Mouse (Mus musculus) adrenal gland, adult 18-20 months (tissue): ENCODE data around the gene Exoc6. TPM values are rescaled to one million over a fixed set of nuclear protein-coding genes. Genes with fewer than 3 reads are reported as not detected.
A peak's percentile ranks its signal among the peaks of the same experiment; 100 is the strongest.
"Not testable (repeated sequence)": the region's sequence is repeated elsewhere in the genome, so short reads cannot be mapped to it uniquely, and the experiment has no call there.

Source experiments
- DNase-seq, 2 experiments: peaks; one replicate each; pipeline ENCODE4 v3.0.0; 2021 to 2022; ENCODE audit warnings: low spot score in 2 of 2
- long read RNA-seq, 2 experiments: library from polyadenylated mRNA; stranded (forward); transcript quantifications; one replicate each; pipeline ENCODE4 v2.0.0; 2021
- total RNA-seq, 2 experiments: library from RNA; stranded (reverse); gene quantifications; 1 replicate in 1 of 2; 2 replicates in 1 of 2; pipeline ENCODE4 v1.2.3; 2021

Gene Exoc6
- 10 to 100 TPM; 12.9 to 15.3 TPM for total RNA-seq
- long read RNA-seq, experiment 1, transcript Exoc6-201 (22 exons, 3,543 nt), result major isoform, 21 of 25 reads
- long read RNA-seq, experiment 1, partial matches to known transcripts, result 1 of 25 reads
- long read RNA-seq, experiment 1, other reads (novel, unspliced or antisense), result 3 of 25 reads
- long read RNA-seq, experiment 2, transcript Exoc6-201 (22 exons, 3,543 nt), result major isoform, 75 of 94 reads
- long read RNA-seq, experiment 2, partial matches to known transcripts, result 4 of 94 reads
- long read RNA-seq, experiment 2, other reads (novel, unspliced or antisense), result 15 of 94 reads

- peak; percentile 77 to 81 for DNase-seq
Observed at GRCm38 (mm10) chr19:37550101-37551039, at the start of gene Exoc6. TSS of gene Exoc6 (plus strand) at chr19:37550418.

GRCm38 (mm10) chr19:37502996-37503395 lies 47.2 kb upstream of the Exoc6 start:
- no peak for DNase-seq

- DNase-seq, result no peak
Observed at GRCm38 (mm10) chr19:37506066-37506465, 44.2 kb upstream of the Exoc6 start.

DNA sequence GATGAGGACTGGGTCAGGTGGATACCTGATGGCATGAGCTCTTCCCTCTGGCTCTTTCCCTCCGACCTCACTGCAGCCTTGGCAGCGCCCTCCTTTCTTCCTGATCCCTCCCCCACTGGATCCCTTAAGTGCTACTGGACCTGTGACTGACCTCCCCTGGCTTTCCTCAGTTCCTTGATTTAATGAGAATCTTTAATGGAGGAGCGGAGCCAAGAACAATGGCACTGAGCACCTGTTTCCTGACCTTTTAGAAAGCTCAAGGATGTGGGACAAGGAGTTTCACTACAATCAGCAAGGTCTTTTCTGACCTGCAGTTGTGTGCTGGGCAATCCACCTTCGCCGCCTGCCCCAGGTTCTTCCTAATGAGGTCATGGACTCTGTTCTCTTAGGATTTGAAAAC lies 43.6 kb upstream of the Exoc6 start:
- no peak for DNase-seq

- peak; percentile 90 to 91 for DNase-seq
Observed at GRCm38 (mm10) chr19:37509725-37510124, 40.5 kb upstream of the Exoc6 start.

DNA sequence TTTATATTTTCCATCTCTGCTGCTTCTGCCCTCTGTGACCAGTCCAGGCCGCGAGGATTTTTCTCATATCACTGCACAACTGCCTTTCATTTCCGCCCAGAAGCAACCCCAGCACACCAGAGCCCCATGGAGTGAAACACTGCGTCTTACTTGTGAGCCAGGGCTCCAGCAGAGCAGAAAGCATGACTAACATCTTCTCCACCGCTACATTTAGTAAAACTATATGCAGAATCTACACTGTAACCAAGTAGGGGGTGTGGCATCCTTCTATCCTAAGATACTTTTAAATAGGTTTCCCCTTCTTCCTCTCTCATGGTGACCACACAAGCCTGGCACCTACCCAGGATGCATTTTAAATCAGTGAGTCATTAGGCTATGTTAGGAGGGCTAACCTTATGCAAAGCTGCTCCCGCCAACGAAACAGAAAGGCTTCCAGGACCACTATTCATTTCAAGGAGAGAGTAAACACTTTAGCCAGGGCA lies 35.4 kb upstream of the Exoc6 start:
- DNase-seq, result no peak

- no peak for DNase-seq
Observed at GRCm38 (mm10) chr19:37517419-37517818, 32.8 kb upstream of the Exoc6 start.

DNA sequence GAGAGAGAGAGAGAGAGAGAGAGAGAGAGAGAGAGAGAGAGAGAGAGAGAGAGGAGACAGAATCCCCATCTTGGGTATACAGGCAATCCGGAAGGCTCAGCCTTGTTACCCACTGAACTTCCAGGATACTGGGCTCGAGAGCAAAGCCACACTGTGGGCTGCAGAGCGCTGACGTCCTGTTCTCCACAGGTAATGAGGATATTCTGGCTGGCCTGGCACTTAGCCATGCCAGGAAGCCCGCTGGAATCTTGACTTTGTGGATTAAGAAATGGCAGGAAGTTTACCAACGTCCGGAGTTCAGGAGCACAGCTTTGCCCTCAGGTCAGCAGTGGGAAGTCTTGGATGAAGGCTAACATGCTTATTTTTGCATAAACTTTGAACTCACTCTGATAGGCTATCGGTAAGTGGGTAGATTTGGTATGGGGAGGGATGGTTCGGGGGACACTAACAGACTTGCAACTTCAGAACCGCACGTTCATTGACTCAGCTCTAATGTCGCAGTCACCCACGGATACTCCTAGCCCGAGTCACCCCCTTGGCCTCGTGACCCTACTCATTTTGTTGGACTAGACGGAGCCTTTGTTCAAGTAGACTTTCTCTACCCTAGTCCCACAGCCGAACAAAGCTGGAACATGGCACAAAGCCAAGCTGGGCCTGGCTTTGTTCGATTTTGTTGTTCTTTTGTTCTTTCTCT lies 29.3 kb upstream of the Exoc6 start:
- no peak for DNase-seq

- no peak for DNase-seq
Observed at GRCm38 (mm10) chr19:37521434-37521781, 28.8 kb upstream of the Exoc6 start.

DNA sequence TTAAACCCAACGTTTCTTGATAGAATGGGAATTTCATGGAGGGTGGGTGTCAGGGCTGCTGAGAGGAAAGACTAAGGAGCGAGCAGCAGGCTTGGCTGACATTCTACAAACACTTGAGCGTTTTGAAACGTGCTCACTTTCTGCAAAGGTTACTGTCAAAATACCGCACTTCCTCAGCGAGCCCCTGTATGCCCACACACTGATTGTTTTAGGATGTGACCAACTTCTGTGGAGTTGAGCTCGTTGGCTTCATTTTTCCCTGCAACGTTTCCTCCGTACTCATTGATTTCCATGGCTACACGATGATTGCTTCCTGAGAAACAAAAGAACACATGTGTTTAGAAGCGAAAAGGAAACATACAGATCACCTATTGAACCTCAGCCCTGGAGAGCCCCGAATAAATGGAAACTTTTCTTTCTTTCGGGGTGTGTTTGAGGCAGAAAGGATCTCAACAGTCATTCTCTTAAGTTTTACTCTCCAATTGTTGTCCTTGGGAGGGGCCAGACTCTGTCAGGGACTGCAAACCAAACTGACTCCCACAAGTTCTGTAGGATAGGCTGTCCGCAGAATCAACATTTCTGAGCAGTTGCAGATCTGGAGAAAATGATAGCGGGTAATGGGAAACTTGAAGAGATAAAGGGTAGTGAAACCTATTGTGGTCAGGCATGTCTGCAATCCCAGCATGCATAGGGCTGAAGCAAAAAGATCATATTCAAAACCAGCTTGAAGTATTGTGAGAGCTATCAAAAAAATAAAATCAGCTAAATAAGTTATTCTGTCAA lies 26.7 kb upstream of the Exoc6 start:
- no peak for DNase-seq

GRCm38 (mm10) chr19:37525925-37526324 lies 24.3 kb upstream of the Exoc6 start:
- DNase-seq, result no peak

DNA sequence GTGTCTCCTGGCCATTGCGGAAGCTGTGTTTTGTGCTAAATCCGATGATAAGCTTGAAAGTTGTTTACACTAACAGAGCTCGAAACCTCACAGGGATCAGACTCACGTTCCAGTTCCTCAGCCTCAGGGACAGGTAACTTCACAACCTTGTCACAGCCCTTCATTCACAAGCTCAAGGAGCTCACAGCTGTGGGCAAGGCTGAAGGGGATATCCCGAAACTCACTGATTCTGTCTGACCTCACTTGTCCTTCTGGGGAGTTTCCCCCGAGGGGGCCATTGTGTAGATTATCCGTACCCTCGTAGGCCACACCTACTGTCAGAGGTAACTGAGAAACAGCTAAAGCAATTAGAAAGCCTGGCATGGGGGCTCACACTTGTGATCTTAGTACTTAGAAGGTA lies 23.4 kb upstream of the Exoc6 start:
- no peak for DNase-seq

GRCm38 (mm10) chr19:37527736-37528135 lies 22.5 kb upstream of the Exoc6 start:
- DNase-seq, result not testable (repeated sequence)

DNA sequence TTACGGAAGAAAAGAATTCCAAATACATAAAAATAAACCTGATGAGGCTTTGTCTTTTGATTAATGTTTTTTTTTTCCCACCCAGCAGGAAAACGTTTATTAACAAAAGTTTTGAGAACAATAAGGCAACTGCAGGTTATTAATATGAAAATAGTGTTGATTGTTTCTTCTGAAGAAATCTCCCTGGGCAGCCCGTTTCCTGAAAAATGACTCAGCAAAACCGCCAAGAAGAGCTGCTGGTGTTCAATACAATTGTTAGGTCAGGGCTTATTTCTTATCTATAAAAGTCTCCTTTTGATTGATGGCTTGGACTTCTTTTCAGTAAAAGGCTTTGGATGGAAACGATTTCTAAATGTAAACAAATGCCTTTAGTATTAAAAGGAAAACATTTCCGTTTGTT lies 21.6 kb upstream of the Exoc6 start:
- DNase-seq, result no peak

GRCm38 (mm10) chr19:37529296-37529695 lies 20.9 kb upstream of the Exoc6 start:
- DNase-seq, result no peak

DNA sequence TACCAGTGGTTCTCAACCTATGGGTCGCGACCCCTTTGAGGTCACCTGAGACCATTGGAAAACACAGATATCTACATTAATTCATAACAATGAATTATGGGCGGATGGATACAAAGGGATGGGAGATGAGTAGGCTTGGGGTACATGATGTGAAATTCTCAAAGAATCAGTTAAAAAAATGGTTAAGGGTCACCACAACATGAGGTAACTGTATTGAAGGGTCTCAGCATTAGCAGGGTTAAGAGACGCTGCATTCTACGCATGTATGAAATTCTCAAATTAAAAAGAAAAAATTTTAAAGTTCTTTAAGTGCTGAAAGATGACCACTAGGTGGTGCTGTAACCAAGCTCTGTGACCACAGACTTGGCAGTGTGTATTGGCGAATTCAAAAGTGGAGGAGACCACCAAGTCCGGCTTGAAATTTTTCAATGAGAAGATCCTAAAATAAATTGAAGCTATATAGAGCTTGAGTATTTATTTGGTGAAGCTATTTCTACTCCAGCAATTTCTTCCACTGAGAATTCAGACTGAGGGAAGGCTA lies 20.2 kb upstream of the Exoc6 start:
- DNase-seq, result peak in 1 of 2 experiments; percentile 39

GRCm38 (mm10) chr19:37530601-37531000 lies 19.6 kb upstream of the Exoc6 start:
- DNase-seq, result no peak

DNA sequence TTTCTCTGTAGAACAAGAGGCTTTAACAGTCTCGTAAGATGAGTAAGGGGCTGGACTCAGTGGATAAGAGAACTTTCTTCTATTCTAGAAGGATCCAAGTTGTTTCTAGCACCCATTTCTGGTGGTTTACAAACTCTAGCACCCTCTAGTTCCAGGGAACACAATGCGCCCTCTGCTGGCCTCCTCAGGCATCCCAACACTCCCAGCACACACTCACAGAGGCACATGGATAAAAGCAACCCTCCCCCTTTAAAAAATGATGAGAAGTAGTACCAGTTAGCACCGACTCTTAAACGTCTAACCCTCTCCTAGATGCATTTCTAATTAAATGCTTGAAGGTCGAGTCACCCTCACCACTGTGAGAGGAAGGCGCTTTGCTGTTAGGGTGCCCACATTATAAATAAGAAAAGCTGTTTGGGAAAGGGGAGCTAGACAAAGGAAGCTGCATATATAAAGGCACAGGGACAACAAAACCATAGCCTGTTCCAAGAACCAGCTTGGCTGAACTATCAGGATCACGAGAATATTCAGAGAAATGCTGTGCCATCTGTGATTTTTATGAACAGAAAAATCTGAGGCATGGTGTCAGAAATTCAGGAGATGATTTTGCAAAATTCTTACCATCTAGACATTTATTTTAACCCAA lies 18.9 kb upstream of the Exoc6 start:
- DNase-seq, result no peak

DNA sequence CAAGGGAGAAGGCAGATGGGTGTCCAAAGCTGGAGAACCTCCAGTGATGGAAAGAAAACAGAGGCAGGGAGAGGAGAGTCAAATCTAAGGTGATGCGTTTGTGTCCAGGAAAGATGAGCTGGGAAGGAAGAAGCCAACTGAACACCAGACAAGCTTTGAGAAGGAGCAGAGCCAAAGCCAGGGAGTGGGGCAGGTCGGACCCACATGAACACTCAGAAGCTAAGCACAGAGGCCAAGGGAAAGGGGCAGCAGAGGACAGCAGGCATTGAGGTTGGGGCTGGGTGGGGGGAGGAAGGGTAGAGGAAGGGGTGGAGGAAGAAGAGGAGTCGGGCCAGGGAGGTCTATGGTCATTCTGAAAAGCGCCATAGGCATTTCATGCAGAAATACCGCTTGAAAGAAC lies 17.0 kb upstream of the Exoc6 start:
- DNase-seq, result no peak
